Mouse (Mus musculus) kidney, embryonic 15.5 days (tissue): Measurements from ENCODE around the gene 2310007B03Rik. TPM values are rescaled to one million over a fixed set of nuclear protein-coding genes. Genes with fewer than 3 reads are reported as not detected.

Experiments used
- ATAC-seq: fragments of 200-750 bp; cut with Nextera tagmentation; replicated peaks from 2 replicates; pipeline ENCODE4 v1.8.0; 2017; ENCODE audit warnings: moderate TSS enrichment; ENCODE audit not compliant: low FRiP score
- H3K27ac ChIP-seq: fragments of 300-500 bp; sonication (generic); 2 replicates; pipeline ENCODE4 v1.5.1; 2015; ENCODE audit warnings: mild to moderate bottlenecking, inconsistent platforms
- H3K27me3 ChIP-seq: fragments of 300-500 bp; sonication (generic); 2 replicates; pipeline ENCODE4 v1.6.1; 2015; ENCODE audit warnings: inconsistent platforms
- H3K36me3 ChIP-seq: fragments of 300-500 bp; sonication (generic); 2 replicates; pipeline ENCODE4 v1.6.1; 2015; ENCODE audit warnings: inconsistent platforms
- H3K4me1 ChIP-seq: fragments of 300-500 bp; sonication (generic); 2 replicates; pipeline ENCODE4 v1.6.1; 2015; ENCODE audit warnings: inconsistent platforms
- H3K4me2 ChIP-seq: fragments of 300-500 bp; sonication (generic); 2 replicates; pipeline ENCODE4 v1.6.1; 2015; ENCODE audit warnings: moderate library complexity, mild to moderate bottlenecking, inconsistent platforms
- H3K4me3 ChIP-seq: fragments of 300-500 bp; sonication (generic); replicated peaks from 2 replicates; pipeline ENCODE4 v1.5.1; 2015; ENCODE audit warnings: mild to moderate bottlenecking, inconsistent platforms
- H3K9ac ChIP-seq: fragments of 300-500 bp; sonication (generic); 2 replicates; pipeline ENCODE4 v1.6.1; 2015; ENCODE audit warnings: mild to moderate bottlenecking, inconsistent platforms
- H3K9me3 ChIP-seq: fragments of 300-500 bp; sonication (generic); replicated peaks from 2 replicates; pipeline ENCODE4 v1.6.1; 2016; ENCODE audit warnings: inconsistent platforms
- WGBS: fragments of 180-500 bp; shearing (Covaris S2); methylation state at CpG from one replicate; pipeline ENCODE4 v1.1.7; 2015; ENCODE audit warnings: mixed read lengths; 5-methylcytosine and 5-hydroxymethylcytosine counted together
- polyA plus RNA-seq: library from polyadenylated mRNA; unstranded; fragments of >200 nt; fragmentation: Nextera tagmentation; extraction: Ambion mirVana; gene quantifications from 2 replicates; pipeline ENCODE4 v1.2.1, GENCODE M21; 2015

Gene 2310007B03Rik
- polyA plus RNA-seq, 1 experiment from 2014 or later: 1.4 TPM

DNA sequence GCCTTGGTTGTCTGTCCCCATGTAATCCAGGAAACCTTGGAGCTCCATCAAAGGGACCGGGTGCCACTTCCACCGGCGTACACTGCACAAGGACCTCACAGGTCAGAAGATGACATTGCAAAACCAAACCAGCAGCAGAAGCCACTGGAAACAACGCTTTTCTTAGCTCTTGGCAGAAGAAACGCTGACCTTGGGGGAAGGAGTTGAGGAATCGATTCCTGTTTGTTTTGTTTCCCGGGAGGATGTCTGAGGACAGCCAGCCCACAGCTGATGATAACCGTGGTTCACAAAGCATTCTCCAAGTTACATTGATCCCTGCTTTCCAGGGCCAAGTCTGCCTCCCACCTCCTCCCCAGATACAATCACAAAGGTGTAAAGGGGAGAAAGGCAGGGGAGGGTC is 36.7 kb downstream of the 2310007B03Rik start:
- Histone ChIP-seq H3K36me3 (no peaks in the 10 kb centered on the region), H3K4me2 (no peak overlapping the region), H3K4me3 (no peak overlapping the region), H3K27ac (no peak overlapping the region), H3K4me1 (no peaks in the 10 kb centered on the region), H3K9me3 (no peaks in the 10 kb centered on the region), H3K9ac (no peak overlapping the region), H3K27me3 (no peaks in the 10 kb centered on the region)
- 64% methylated on average over 8 of the region's 8 CpGs for WGBS
- ATAC-seq: no peak

DNA sequence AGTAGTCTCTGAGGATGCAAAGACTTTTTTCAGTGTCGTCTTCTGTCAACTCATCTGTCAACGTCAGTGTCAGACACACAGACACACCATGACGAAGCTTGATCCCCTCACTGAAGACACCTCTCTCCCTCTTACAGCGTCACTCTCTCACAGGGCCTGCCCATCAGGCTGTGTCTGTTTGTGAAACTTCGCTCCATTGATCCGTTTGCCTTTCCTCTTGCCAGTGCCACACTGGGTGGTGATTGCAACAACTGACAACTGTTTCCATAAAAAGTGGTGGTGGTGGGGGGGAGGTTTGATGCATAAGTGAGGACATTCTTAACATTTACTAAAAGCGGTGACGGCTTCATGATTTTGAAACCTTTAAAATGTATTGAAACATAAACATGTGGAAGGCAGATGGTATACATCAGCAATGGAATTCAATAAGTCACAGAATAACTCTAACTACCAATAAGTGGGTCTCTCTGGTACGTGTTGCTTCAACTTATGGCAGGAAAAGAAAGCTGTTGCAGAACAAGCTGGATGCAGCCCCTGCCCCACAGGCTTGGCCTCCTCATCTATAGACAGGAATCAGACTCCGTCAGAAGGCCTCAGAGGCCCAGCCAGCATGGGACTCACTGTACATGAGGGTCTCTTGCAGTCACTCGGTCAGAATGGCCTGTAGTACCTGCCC is 37.4 kb downstream of the 2310007B03Rik start:
- no peaks in the 10 kb centered on the region for H3K4me1 ChIP-seq
- no peak overlapping the region for H3K9ac ChIP-seq
- WGBS: 81% methylated on average over 11 of the region's 11 CpGs
- H3K36me3 ChIP-seq: no peaks in the 10 kb centered on the region
- no peaks in the 10 kb centered on the region for H3K27me3 ChIP-seq
- no peak overlapping the region for H3K27ac ChIP-seq
- no peaks in the 10 kb centered on the region for H3K9me3 ChIP-seq
- no peak overlapping the region for H3K4me3 ChIP-seq
- H3K4me2 ChIP-seq: no peak overlapping the region
- ATAC-seq: no peak

DNA sequence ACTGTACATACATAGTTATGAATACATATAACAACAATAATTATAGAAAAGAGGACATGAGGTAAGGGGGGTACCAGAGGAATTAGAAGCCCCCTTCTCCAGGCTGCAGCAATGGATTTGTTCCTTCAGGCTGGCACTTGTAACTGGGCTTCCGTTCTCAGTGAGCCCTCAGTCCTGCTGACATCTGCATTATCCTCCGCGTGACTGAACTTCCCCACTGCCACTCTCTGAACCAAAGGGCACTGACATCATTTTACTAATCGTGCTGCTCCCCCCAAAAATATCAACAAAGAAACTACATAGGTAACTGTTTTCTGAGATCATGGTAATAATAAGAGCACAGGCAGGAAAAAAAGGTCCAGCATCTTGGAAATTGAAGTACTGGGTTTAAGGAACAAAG is 41.9 kb downstream of the 2310007B03Rik start:
- WGBS: 41% methylated on average over 4 of the region's 4 CpGs
- no peak overlapping the region for H3K9ac ChIP-seq
- no peak overlapping the region for H3K4me2 ChIP-seq
- ATAC-seq: no peak
- H3K27me3 ChIP-seq: peaks cover 16% of the 10 kb centered on the region
- no peak overlapping the region for H3K4me3 ChIP-seq
- no peaks in the 10 kb centered on the region for H3K9me3 ChIP-seq
- peaks cover 8% of the 10 kb centered on the region for H3K4me1 ChIP-seq
- no peak overlapping the region for H3K27ac ChIP-seq
- H3K36me3 ChIP-seq: no peaks in the 10 kb centered on the region

DNA sequence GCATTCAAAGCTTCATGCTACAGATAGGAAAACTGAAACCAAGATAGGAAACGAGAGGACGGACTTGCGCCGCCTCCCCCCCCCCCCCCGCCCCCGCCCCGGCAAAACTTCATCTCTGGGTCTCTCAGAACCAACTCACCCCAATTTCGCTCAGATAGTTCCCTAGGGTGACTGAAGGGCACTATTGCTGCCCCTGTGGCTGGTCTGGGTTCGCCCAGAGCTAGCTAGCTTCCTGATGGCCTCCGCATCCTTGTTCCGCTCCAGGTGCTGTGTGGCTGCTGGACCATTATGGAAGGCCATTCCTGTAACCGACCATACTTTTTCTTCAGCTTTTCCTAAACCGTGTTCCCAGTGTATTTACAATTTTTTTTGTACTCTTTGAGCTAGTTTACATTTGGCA is 45.3 kb downstream of the 2310007B03Rik start:
- ATAC-seq: peak; percentile 37; the same call in 1 of the 2 replicates
- 16% methylated on average over 13 of the region's 13 CpGs for WGBS
- Histone ChIP-seq H3K27ac (no peak overlapping the region), H3K4me3 (peak overlapping the region; percentile 30), H3K27me3 (peaks cover 18% of the 10 kb centered on the region), H3K9me3 (0 out of 2 replicates have a peak, but pooled peaks cover 4% of the 10 kb centered on the region), H3K4me2 (peak overlapping the region; percentile 63), H3K9ac (0 out of 2 replicates have a peak overlapping the region, but pooled peaks have one; percentile 5), H3K4me1 (peaks cover 8% of the 10 kb centered on the region), H3K36me3 (no peaks in the 10 kb centered on the region)

DNA sequence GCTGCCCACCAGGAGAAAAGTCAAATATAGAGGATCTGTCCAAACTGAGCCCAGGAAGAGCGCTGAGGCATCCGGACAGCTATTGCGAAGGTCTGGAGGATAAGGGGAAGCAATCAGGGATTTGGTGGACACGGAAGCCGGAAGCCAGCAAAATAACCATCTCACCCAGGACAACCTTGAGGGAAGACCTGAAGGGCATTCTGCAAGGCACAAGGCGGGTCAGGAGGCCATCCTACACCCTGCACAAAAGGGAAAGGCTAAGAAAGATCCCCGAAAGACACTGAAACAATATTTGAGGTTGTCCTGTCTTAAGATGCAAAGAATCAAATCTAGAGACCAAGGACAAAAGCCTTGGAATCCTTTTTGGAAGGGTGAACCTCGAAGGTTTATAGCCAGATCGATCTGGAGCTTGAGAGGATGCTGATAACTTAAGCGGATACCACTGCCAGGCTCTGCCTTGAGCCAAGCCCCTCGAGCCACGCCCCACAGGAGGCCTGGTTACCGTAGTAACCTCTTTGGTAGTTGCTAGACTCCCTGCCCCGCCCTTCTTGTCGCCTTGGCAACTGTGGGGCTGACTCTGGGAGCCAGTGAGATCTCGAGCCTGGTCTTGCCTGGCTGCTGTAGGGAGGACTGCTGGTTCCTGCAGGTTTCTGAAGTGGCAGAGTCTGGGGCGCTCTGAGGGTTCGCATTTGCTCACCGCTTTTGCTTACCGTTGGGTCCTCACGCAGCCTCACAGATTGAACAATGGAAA is 45.9 kb downstream of the 2310007B03Rik start:
- 0 out of 2 replicates have a peak, but pooled peaks cover 4% of the 10 kb centered on the region for H3K9me3 ChIP-seq
- H3K27me3 ChIP-seq: peaks cover 18% of the 10 kb centered on the region
- peaks cover 8% of the 10 kb centered on the region for H3K4me1 ChIP-seq
- 0 out of 2 replicates have a peak overlapping the region, but pooled peaks have one; percentile 5 for H3K9ac ChIP-seq
- ATAC-seq: peak; percentile 100
- peak overlapping the region; percentile 30 for H3K4me3 ChIP-seq
- no peak overlapping the region for H3K27ac ChIP-seq
- H3K4me2 ChIP-seq: peak overlapping the region; percentile 63
- H3K36me3 ChIP-seq: no peaks in the 10 kb centered on the region
- WGBS: 28% methylated on average over 21 of the region's 21 CpGs

DNA sequence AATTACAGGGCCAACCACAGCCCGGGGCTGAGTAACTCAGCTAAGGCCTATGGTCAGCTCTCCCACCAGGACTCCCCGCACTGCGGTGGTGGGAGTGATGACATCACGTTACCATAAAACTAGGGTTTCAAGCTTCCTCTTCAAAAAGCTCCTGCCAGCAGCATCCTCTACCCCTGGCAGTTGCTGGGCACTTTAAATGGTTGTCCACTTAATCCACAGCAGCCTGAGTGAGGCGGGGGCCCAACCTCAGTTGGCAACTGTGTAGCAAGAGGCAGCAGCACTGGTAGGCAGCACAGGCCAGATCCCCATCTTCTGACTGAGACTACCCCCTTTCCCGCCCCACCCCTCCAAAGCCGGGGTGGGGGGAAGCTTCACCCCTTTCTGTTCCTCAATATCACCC is 58.0 kb downstream of the 2310007B03Rik start:
- no peak overlapping the region for H3K4me3 ChIP-seq
- H3K9ac ChIP-seq: no peak overlapping the region
- H3K27ac ChIP-seq: no peak overlapping the region
- ATAC-seq: no peak
- peaks cover 62% of the 10 kb centered on the region for H3K27me3 ChIP-seq
- H3K4me1 ChIP-seq: peaks cover 22% of the 10 kb centered on the region
- H3K36me3 ChIP-seq: no peaks in the 10 kb centered on the region
- 56% methylated on average over 7 of the region's 7 CpGs for WGBS
- H3K4me2 ChIP-seq: no peak overlapping the region
- H3K9me3 ChIP-seq: no peaks in the 10 kb centered on the region

DNA sequence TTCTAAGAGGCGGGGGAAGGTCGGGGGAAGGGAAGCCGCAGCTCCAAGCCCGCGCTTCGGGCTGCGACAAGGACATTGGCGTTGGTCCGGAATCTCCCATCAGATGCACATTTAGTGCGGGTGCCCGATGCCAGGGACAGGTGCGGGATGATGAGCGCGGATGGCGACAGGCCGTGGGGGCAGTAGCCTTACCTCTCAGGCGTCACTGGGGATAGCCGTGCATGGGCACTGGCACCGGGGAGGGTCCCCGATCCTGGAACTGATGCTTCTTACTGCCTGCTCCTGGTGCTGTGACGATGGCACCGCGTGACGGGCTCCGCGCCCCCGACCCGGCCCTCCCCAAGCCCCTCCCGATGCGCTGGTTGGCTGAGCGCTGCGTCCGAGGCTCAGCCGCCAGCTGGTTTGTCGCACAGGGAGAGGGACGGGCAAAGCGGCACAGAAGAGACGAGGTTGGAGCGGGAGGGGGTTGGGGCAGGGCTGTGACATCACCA is 59.1 kb downstream of the 2310007B03Rik start, which contains the start of gene Kif1a:
Gene Kif1a (minus strand): TSS at position 381 of the 491 bp plus-strand sequence.
- peaks cover 62% of the 10 kb centered on the region for H3K27me3 ChIP-seq
- H3K27ac ChIP-seq: no peak within 1 kb of the TSS
- peak within 1 kb of the TSS; percentile 54 for H3K4me3 ChIP-seq
- peak within 1 kb of the TSS; percentile 96 for H3K4me2 ChIP-seq
- under 1% methylated on average over 39 of the region's 39 CpGs for WGBS
- peaks cover 22% of the 10 kb centered on the region for H3K4me1 ChIP-seq
- H3K9ac ChIP-seq: peak within 1 kb of the TSS; percentile 47
- ATAC-seq: peak; percentile 74
- H3K9me3 ChIP-seq: no peaks in the 10 kb centered on the region
- no peaks in the 10 kb centered on the region for H3K36me3 ChIP-seq

Other genes starting within 250 kb of the 2310007B03Rik start
- gene Capn10, start 226.6 kb downstream of the 2310007B03Rik start, polyA plus RNA-seq: 32.6 and 37.2 TPM in 2 replicates
- gene Gpr35, start 210.1 kb downstream of the 2310007B03Rik start, polyA plus RNA-seq: 0.55 and 0.56 TPM in 2 replicates
- gene Aqp12, start 154.6 kb downstream of the 2310007B03Rik start, polyA plus RNA-seq: not detected in 2 replicates
- gene Kif1a, start 59.0 kb downstream of the 2310007B03Rik start, polyA plus RNA-seq: 7.0 and 10.0 TPM in 2 replicates
- 0.38 TPM in 1 of 2 replicates, not detected in the other for gene Agxt, start 25.7 kb downstream of the 2310007B03Rik start, polyA plus RNA-seq
- gene Crocc2, start 7.8 kb upstream of the 2310007B03Rik start, polyA plus RNA-seq: 0.19 and 0.25 TPM in 2 replicates
- gene Sned1, start 74.9 kb upstream of the 2310007B03Rik start, polyA plus RNA-seq: 11.1 and 14.7 TPM in 2 replicates
- gene Mterf4, start 145.0 kb upstream of the 2310007B03Rik start, polyA plus RNA-seq: 32.6 and 36.5 TPM in 2 replicates
- gene Ppp1r7, start 181.9 kb upstream of the 2310007B03Rik start, polyA plus RNA-seq: 62.5 and 68.0 TPM in 2 replicates
- gene Pask, start 182.5 kb upstream of the 2310007B03Rik start, polyA plus RNA-seq: 15.9 and 17.4 TPM in 2 replicates
- 0.35 and 0.44 TPM in 2 replicates for gene Ano7, start 213.0 kb upstream of the 2310007B03Rik start, polyA plus RNA-seq